Mouse (Mus musculus) spleen, adult 12 weeks (tissue): ENCODE measurements around the gene Cks2.
"Not testable (repeated sequence)": the region's sequence is repeated elsewhere in the genome, so short reads cannot be mapped to it uniquely, and the experiment has no call there.

ENCODE experiments used
- DNase-seq: peaks from one replicate; pipeline ENCODE4 v3.0.0; 2022; ENCODE audit warnings: low spot score

Cks2 gene

DNA sequence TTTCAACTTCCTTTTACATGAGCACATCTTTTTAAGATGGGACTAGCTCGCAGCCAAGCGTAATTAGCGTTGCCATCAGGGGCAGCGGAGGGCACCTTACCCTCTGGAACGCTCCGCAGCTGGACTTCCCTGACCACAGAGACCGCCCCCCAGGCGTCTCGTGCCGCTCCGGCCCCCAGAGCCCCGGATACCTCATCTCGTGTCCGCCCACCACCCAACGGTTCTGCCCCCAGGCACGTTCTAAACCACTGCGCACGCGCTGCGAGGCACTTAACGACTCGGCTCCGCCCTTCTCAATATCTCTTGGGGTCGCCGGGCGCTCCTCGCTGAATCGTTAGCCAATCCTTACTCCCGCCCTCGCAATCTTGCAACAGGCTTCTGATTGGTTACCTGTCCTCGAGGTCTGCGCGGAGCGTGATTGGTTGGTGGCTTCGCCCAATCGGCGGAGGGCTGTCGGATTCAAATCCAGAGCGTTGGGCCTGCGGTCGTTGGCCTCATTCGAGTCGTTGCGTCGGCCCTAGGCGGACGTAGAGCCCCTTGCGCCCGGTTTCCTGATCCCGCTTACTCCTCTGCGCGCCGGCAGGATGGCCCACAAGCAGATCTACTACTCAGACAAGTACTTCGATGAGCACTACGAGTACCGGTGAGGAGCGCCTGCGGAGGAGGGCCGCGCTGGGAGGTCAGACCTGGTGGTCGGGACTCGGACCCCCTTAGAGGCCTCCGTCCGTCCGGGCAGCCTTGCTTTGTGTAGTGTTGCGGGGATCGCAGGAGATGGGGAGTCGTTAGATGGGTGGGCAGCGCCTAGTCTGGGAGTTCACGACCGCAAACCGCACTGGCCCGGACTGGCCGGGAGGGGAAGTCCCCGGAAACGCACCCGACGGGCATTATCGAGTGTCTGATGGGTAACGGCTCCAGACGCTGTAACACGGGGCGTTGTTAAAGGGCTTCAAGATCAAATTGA, at the start of gene Cks2:
Cks2 (plus strand) TSS at position 404 of the 961 bp plus-strand sequence.
- DNase-seq = peak; percentile 91

- DNase-seq = no peak
Observed at GRCm38 (mm10) chr13:51595404-51595803, 49.6 kb upstream of the Cks2 start.

DNA sequence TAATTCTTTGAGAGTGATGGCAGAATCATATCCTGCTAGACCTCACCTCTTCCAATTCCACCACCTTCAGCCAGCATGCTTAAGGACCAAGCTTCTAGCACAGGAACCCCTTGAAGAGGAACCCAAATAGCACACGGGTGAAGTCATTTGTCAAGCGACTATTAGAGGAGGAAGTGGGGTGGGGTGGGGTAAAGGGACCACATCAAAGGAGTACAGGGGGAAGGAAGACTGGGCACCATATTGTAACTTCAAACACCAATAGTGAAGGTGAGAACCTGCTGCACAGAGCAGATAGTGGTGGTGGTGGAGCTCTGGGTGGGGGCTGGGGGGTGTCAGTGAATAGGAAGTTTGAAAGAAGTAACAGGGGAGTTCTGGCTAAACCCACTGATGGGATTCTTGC, 47.0 kb upstream of the Cks2 start:
- DNase-seq = no peak

DNA sequence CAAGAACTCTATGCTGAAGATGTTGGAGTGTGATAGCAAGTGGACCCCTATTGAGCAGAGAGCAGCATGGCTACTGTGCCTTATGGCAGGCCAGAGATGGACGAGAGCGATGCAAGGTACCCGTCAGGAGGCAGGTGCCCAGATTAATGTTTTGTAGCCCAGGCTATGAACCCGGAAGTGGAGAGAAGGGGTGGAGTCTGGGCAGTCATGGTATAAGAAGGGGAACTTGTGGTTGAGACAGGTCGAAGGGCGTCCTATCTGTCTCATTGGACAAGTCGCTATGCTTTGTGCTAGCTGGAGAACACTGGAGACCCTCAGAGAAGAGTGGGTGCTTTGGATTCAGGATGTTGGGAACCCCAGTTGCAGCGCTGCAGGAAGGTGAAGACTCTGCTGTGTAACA, 44.9 kb upstream of the Cks2 start:
- no peak for DNase-seq

DNA sequence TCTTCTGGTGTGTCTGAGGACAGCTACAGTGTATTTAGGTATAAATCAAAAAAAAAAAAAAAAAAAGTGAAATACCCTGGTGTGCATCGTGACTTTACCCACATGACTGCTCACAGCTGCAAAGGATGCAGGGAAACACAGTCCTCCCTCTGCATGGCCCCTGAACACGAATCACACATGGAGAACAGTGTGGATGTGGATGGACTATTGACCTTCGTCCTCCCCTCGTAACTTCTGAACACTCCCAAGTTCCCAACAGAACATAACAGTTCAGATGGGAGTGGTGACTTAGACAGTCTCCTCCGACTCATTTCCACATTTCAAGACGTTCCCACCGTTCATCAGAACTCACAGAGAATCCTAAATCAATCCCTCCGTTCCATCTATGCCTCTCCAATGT, 42.3 kb upstream of the Cks2 start:
- no peak for DNase-seq

- no peak for DNase-seq
Observed at GRCm38 (mm10) chr13:51603221-51603893, 41.7 kb upstream of the Cks2 start.

DNA sequence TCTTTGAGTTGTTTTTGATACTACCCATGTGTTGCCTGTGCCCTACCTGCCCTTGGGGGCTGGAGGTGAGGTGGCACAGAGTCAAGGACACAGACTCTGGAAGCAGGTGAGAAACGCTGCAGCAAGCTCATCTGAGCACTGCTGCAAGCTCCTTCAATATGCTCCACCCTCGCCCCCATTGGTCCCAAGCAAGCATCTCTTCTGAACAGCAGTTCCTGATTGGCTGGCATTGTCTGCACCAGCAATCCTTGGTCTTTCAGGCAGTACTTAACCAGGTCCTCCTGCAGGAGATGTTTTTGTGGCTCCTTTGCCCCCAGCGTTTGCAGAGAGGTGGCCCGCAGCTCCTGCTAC, 41.2 kb upstream of the Cks2 start:
- no peak for DNase-seq

- DNase-seq = no peak
Observed at GRCm38 (mm10) chr13:51609231-51609630, 35.8 kb upstream of the Cks2 start.

GRCm38 (mm10) chr13:51611060-51611459, 34.0 kb upstream of the Cks2 start:
- DNase-seq = no peak

GRCm38 (mm10) chr13:51611500-51611899, 33.5 kb upstream of the Cks2 start:
- DNase-seq = no peak

GRCm38 (mm10) chr13:51615815-51616214, 29.2 kb upstream of the Cks2 start:
- DNase-seq = no peak

GRCm38 (mm10) chr13:51616417-51617044, 28.5 kb upstream of the Cks2 start:
- no peak for DNase-seq

- DNase-seq = no peak
Observed at GRCm38 (mm10) chr13:51617306-51617705, 27.7 kb upstream of the Cks2 start.

GRCm38 (mm10) chr13:51617861-51618260, 27.2 kb upstream of the Cks2 start:
- DNase-seq = peak; percentile 16

GRCm38 (mm10) chr13:51618602-51619001, 26.4 kb upstream of the Cks2 start:
- DNase-seq = no peak

GRCm38 (mm10) chr13:51622626-51623025, 22.4 kb upstream of the Cks2 start:
- no peak for DNase-seq

DNA sequence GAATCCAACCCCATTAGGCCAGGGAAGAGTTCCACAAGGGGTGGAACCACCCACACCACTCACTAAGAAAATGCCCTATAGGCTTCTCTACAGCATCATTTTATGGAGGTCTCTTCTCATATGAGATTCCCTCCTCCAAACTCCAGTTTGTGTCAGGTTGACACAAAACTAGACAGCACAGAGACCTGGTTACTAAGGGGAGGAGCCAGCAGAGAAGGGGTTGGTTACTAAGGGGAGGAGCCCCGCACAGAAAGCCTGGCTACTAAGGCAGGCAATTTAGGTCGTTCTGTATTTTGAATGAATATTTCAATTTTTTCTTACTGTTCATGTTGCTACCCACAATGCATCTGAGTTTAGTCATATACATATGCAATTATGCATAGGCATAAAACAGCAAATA, 21.4 kb upstream of the Cks2 start:
- DNase-seq = no peak

DNA sequence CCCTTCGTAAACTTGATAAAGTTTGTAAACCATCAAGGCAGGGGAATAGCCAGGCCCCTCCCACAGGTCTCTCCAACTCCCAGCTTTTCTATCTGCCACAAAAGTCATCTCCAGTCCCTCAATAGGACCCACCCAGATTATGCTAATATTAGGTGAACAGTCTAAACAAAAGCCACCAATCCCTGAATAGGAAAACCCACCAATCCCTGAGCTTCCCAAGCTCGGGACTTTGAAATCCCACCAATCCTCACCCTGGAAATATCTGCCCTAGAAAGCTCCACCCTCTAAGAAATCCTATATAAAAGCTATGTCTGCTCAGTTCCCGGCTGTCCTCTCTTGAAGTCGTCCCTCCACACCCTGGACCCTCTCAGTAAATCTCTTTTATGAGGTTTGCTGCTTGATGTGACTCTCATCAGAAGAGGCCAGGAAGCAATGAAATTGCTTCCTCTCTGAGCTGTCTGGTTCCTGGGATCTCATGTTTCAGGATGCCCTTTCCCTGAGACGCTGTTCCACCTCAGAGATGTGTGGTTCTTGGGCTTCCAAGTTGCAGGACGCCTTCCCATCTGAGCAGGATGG, 16.7 kb upstream of the Cks2 start:
- no peak for DNase-seq

- DNase-seq = no peak
Observed at GRCm38 (mm10) chr13:51631354-51631992, 13.6 kb upstream of the Cks2 start.

- DNase-seq = no peak
Observed at GRCm38 (mm10) chr13:51632560-51633218, 12.3 kb upstream of the Cks2 start.

GRCm38 (mm10) chr13:51635384-51635783, 9.6 kb upstream of the Cks2 start:
- not testable (repeated sequence) for DNase-seq
